10 mouse cellular contexts compared by ENCODE assay signal in the genomic region with DNA sequence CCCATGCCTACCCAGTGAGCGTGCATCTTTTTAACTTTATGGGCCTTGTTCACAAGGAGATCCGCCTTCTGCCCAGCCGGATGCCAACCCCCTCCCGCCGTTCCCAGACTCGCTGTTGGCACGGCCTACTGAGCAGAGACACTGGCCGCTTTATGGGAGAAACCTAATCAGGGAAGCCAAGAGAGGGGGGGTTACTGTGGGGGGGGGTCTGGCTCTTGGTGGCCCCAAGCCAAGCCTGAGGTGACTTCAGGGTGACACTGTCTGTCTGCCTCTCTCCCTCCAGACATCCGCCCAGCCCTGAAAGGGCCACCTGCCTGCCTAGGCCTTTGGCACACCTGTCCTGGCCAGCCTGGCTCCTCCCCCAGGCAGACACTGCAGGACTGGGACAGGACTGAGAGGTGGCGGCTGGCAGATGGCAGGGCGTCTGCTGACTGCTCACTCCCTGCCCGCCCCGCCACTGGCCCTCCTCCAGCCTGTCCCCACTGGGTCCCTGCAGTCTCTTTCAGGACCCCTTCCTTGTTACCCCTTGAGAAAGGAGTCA. TPM values are rescaled to one million over a fixed set of nuclear protein-coding genes. Genes with fewer than 3 reads are reported as not detected.
DNase-seq lines count a peak whose midpoint lies in the region; ATAC-seq and TF ChIP-seq lines count a peak whose summit lies in the region.
"Had no signal": no experiment of that assay in that cellular context is flagged by ENCODE, and none has a peak within 500 bp of the region (broad histone marks: within the 10 kb centered on the region; RNA-seq: fewer than 3 reads in every experiment).

No protein-coding gene starts in this region.

- DNase-seq in heart, postnatal 4 days: peak; percentile 58
- peak; percentile 95 for DNase-seq in brain, adult 2 months (ENCODE audit: low read depth, low spot score)
- peak; percentile 74 for DNase-seq in forebrain, embryonic 14.5 days (ENCODE audit: low spot score)
- no peak for DNase-seq in thymus, postnatal 4 days

- TF ChIP-seq POLR2A in myocyte (IDR thresholded peaks at IDR 0.05; ENCODE audit: insufficient read length, low read depth): peak; percentile 47

- H3ac ChIP-seq in myocyte (ENCODE audit: control insufficient read depth, insufficient read length): no peak overlapping the region

- H3K4me1 ChIP-seq in heart, embryonic 12.5 days (replicated peaks): no peaks in the 10 kb centered on the region
- peaks cover 9% of the 10 kb centered on the region for H3K4me1 ChIP-seq in forebrain, embryonic 14.5 days (ENCODE audit: control insufficient read depth, insufficient read depth, low read length)
- H3K4me1 ChIP-seq in kidney, embryonic 14.5 days (ENCODE audit: control insufficient read depth, insufficient read depth, low read length): 0 out of 2 replicates have a peak, but pooled peaks cover 9% of the 10 kb centered on the region

- H3K4me3 ChIP-seq in heart, embryonic 12.5 days: no peak overlapping the region
- H3K4me3 ChIP-seq in forebrain, embryonic 14.5 days (ENCODE audit: low read depth, low read length): no peak overlapping the region
- H3K4me3 ChIP-seq in kidney, embryonic 14.5 days (ENCODE audit: low read length): no peak overlapping the region
- no peak overlapping the region for H3K4me3 ChIP-seq in myocyte
- H3K4me3 ChIP-seq: erythroblast, embryonic 14.5 days had no signal

- H3K9me3 ChIP-seq in heart, embryonic 12.5 days (replicated peaks): no peaks in the 10 kb centered on the region
- H3K9me3 ChIP-seq in forebrain, embryonic 14.5 days (replicated peaks; ENCODE audit: control insufficient read depth, low read length): no peaks in the 10 kb centered on the region
- no peaks in the 10 kb centered on the region for H3K9me3 ChIP-seq in kidney, embryonic 14.5 days (ENCODE audit: control insufficient read depth, low read length)
- H3K9me3 ChIP-seq: G1E had no signal

- no peak overlapping the region for H3K27ac ChIP-seq in heart, embryonic 12.5 days (ENCODE audit: poor library complexity, severe bottlenecking)
- H3K27ac ChIP-seq in forebrain, embryonic 14.5 days (ENCODE audit: low read depth, low read length): peak overlapping the region; percentile 44
- 0 out of 2 replicates have a peak overlapping the region, but pooled peaks have one; percentile 0 for H3K27ac ChIP-seq in kidney, embryonic 14.5 days (ENCODE audit: low read depth, low read length)

- H3K4me2 ChIP-seq in heart, embryonic 12.5 days: no peak overlapping the region
- no peak overlapping the region for H3K4me2 ChIP-seq in forebrain, embryonic 14.5 days (ENCODE audit: low read length)
- no peak overlapping the region for H3K4me2 ChIP-seq in kidney, embryonic 14.5 days (replicated peaks; ENCODE audit: low read depth, low read length)
- no peak overlapping the region for H3K4me2 ChIP-seq in myocyte (ENCODE audit: low read depth)

- H3K9ac ChIP-seq in heart, embryonic 12.5 days: no peak overlapping the region
- H3K9ac ChIP-seq in forebrain, embryonic 14.5 days (ENCODE audit: low read length): no peak overlapping the region
- H3K9ac ChIP-seq in kidney, embryonic 14.5 days (ENCODE audit: low read depth, low read length): no peak overlapping the region

- WGBS in heart, embryonic 12.5 days: 83% methylated on average over 13 of the region's 13 CpGs
- WGBS in forebrain, embryonic 14.5 days: 44% methylated on average over 13 of the region's 13 CpGs
- WGBS in kidney, embryonic 14.5 days: 64% methylated on average over 13 of the region's 13 CpGs

- no peak for ATAC-seq in heart, embryonic 12.5 days (ENCODE audit: insufficient number of reproducible peaks, low FRiP score)
- peak; percentile 61 for ATAC-seq in forebrain, embryonic 14.5 days
- 0 out of 2 replicates have a peak, but pooled peaks have one; percentile 26 for ATAC-seq in kidney, embryonic 14.5 days (ENCODE audit: low FRiP score, low TSS enrichment)
- no peak for ATAC-seq in granulocyte monocyte progenitor cell, adult 5-6 weeks (replicated peaks; ENCODE audit: poor library complexity, severe bottlenecking)

- peaks cover 67% of the 10 kb centered on the region for H3K36me3 ChIP-seq in heart, embryonic 12.5 days
- H3K36me3 ChIP-seq in forebrain, embryonic 14.5 days (ENCODE audit: control insufficient read depth, insufficient read depth, low read length): peaks cover 98% of the 10 kb centered on the region
- peaks cover 73% of the 10 kb centered on the region for H3K36me3 ChIP-seq in kidney, embryonic 14.5 days (ENCODE audit: control insufficient read depth, insufficient read depth, low read length)
- H3K36me3 ChIP-seq in myocyte (ENCODE audit: control insufficient read depth, insufficient read depth): peaks cover 92% of the 10 kb centered on the region

- H3K79me2 ChIP-seq in myocyte (ENCODE audit: control insufficient read depth, insufficient read depth): peaks cover 39% of the 10 kb centered on the region

- H3K27me3 ChIP-seq in heart, embryonic 12.5 days (replicated peaks): 0 out of 2 replicates have a peak, but pooled peaks cover 6% of the 10 kb centered on the region
- no peaks in the 10 kb centered on the region for H3K27me3 ChIP-seq in forebrain, embryonic 14.5 days (replicated peaks; ENCODE audit: control insufficient read depth, insufficient read depth, low read length)
- no peaks in the 10 kb centered on the region for H3K27me3 ChIP-seq in kidney, embryonic 14.5 days (ENCODE audit: control insufficient read depth, insufficient read depth, low read length)
- H3K27me3 ChIP-seq in myocyte (ENCODE audit: control insufficient read depth, insufficient read depth, insufficient read length): no peaks in the 10 kb centered on the region

TF ChIP-seq in myocyte, 11 proteins besides CTCF, POLR2A, EP300 and RAD21:
- TF ChIP-seq MYOG (IDR thresholded peaks at IDR 0.05; ENCODE audit: control insufficient read depth in 1 of 3, insufficient read depth in 1 of 3, insufficient read length in 2 of 3, low read depth in 2 of 3) (peak in 2 of 3 experiments; percentile 35 to 76), POLR2AphosphoS2 (IDR thresholded peaks at IDR 0.05; ENCODE audit: insufficient read length, low read depth) (peak; percentile 84), MYOD1 (IDR thresholded peaks at IDR 0.05; ENCODE audit: control insufficient read depth in 1 of 3, insufficient read length in 2 of 3, low read depth in 2 of 3) (peak in 2 of 3 experiments; percentile 57 to 76), USF1 (IDR thresholded peaks at IDR 0.05; ENCODE audit: low read depth) (no peak)
TF ChIP-seq in myocyte: peak in this region for 3.

RNA-seq across cellular contexts. Expression of a gene that starts 32.3 kb away (rescaled TPM):
- 10 to 100 TPM; 24.0 to 29.6 TPM for total RNA-seq in heart, postnatal 4 days (2021)
- 2.3 and 3.3 TPM in 2 replicates for polyA plus RNA-seq in heart, embryonic 12.5 days (2016; fragmentation: Nextera tagmentation; extraction: Ambion mirVana)
- 0.67 and 0.73 TPM in 2 replicates for polyA plus RNA-seq in forebrain, embryonic 14.5 days (2014; fragmentation: Nextera tagmentation; extraction: Ambion mirVana)
- polyA plus RNA-seq in kidney, embryonic 14.5 days (2014; fragmentation: Nextera tagmentation; extraction: Ambion mirVana): 1.7 and 2.3 TPM in 2 replicates
- 0.12 TPM for polyA plus RNA-seq in myocyte (2012; fragmentation: generic; extraction: Trizol)
- not detected in 2 replicates for total RNA-seq in granulocyte monocyte progenitor cell, adult 5-6 weeks (2014; fragmentation: Nextera tagmentation)
- total RNA-seq in granulocyte monocyte progenitor cell, adult 5-6 weeks (2017): not detected in 2 replicates
- polyA plus RNA-seq: erythroblast, embryonic 14.5 days; G1E had no signal

Comparison
In these comparisons a context has a peak if more than half of its experiments do, and no peak if none do; other contexts are left out.
1. ATAC-seq: peak in forebrain, embryonic 14.5 days (single experiment) and kidney, embryonic 14.5 days (single experiment); none in heart, embryonic 12.5 days (single experiment) and granulocyte monocyte progenitor cell, adult 5-6 weeks (single experiment).